Mouse (Mus musculus) lung, adult 2 months (tissue): ENCODE results near the gene Rab17.

Experiments used
- CTCF ChIP-seq: fragments of 200-500 bp; IDR thresholded peaks from 2 replicates; pipeline ENCODE4 v1.5.1; 2011; ENCODE audit warnings: mild to moderate bottlenecking, low read length, control low read depth; ENCODE audit not compliant: insufficient read depth
- POLR2A ChIP-seq: fragments of 200-500 bp; IDR thresholded peaks from 2 replicates; pipeline ENCODE4 v1.6.1; 2011; ENCODE audit warnings: low read depth, mild to moderate bottlenecking, control low read depth, low read length, borderline replicate concordance; ENCODE audit errors: extremely low read depth

DNA sequence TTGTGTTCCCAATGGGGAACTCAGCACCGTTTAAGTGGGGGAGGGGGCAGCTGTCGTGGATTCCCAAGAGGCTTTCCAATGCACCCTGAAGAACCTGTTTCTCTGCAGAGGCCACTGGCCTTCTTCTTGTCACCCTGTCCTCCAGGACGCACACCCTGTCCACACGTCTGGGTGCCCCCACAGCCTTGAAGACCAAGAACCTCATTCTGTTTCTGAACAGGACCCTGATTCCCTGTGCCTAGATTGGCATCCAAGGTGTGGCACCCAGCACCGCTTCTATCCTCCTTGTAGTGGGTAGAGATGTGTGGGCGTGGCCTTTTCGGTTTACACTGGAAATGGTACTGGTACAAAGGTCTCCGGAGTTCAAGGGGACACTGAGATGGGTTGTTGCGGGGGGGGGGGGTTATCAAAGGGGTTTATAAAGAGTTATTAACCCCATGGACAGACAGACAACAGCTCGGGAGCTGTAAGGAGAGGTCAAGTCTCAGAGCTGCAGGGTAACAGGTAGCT lies 475 bp upstream of the Rab17 start:
- TF ChIP-seq CTCF = no peak
- TF ChIP-seq POLR2A = no peak
